Mouse (Mus musculus): Measurements from ENCODE around the gene Slc44a3.
A peak's percentile ranks its signal among the peaks of the same experiment; 100 is the strongest.

Slc44a3 gene

DNA sequence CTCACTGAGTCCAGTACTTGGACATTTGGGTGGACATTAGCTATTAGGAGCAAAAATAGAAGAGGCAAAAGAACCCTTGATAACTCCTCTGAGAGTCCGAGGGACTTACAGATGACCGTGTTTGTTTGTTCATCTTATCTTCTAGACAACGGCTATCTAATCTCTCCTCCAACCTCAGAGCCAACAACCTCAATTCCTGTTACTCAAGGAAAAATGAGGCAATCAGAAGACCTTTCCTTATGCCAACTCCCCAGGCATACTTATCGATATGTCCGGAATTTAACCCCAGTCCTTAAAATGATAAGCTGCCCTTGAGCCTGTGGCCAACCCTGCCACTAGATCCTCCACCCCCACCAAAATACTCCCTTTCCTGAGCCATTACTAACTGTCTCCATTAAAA, 31.5 kb downstream of the Slc44a3 start:
- ATAC-seq (ENCODE audit: low TSS enrichment): no peak

DNA sequence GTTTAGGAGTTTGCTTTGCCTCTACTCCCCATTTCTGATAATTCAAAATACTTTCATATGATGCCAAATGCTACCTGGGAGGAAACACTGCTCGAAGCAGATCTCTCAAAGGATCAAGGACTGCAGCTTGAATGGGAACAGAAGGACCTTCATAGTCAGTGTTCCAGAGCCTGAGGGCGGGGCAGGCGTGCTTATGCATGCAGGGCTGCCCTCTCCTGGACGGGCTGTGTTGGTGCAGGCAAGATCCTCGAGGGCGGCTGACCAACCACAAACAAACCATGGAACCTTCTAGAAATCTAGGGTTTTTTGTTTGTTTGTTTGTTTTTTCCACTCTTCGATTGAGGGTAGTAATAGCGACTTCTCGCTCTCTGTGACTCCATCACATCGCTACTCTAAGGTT, 32.0 kb downstream of the Slc44a3 start:
- ATAC-seq (ENCODE audit: low TSS enrichment): peak; percentile 97

DNA sequence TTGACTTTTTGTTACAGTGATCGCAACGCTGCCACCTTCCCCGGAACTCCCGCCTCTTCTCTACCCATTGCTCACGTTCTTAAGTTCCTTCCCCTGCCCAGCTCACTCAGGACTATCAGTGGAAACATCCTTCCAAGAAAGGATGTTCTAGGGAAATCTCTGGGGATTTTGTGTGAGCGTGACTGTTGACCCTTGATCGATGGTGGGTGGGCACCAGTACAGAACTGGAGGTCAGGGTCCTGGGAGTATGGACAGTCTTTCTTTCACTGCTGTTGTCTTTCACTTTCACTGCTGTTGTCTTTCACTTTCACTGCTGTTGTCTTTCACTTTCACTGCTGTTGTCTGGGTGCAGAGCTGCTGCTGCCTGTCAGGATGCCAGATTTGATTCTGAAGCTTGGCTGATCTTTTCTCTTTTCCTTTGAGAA, 38.2 kb downstream of the Slc44a3 start:
- no peak for ATAC-seq (ENCODE audit: low TSS enrichment)

DNA sequence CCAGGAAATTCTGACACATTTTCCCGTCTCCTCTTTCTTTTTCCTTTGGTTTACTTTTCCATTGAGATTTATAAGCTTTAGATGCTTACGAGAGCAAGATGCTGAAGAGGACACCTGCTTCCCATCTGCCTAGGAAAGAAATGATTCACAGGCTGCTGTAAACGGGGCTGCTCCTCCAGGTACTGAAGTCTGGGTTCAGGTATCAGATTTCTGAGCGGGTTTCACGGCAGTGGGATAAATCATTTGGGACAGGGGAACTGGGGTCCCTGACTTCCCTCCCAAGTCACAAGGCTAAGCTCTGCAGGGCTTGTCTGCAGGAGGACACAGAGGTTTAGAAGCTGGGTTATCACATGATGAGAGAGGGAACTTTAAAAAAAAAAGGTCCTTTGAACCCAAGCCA, 40.2 kb downstream of the Slc44a3 start:
- ATAC-seq (ENCODE audit: low TSS enrichment): no peak

DNA sequence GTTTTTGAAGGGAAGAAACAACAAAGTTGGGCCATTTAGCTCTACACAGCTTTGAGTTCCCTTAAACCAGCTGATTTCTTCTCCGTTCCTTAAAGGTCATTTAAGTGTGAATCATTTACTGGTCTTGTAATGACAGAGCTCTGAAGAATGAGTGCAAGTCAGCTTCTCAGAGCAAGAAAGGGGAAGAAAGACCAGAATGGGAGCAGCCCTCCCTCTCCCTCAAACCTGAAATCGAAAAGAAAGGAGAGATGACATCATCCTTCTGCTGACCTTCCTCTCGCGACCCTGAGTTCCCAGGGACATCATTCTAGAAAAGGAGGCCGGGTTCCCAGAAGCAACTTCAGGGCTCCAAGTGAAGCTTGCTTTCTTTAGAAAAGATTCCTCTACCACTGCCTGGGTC, 41.3 kb downstream of the Slc44a3 start:
- ATAC-seq (ENCODE audit: low TSS enrichment): no peak

DNA sequence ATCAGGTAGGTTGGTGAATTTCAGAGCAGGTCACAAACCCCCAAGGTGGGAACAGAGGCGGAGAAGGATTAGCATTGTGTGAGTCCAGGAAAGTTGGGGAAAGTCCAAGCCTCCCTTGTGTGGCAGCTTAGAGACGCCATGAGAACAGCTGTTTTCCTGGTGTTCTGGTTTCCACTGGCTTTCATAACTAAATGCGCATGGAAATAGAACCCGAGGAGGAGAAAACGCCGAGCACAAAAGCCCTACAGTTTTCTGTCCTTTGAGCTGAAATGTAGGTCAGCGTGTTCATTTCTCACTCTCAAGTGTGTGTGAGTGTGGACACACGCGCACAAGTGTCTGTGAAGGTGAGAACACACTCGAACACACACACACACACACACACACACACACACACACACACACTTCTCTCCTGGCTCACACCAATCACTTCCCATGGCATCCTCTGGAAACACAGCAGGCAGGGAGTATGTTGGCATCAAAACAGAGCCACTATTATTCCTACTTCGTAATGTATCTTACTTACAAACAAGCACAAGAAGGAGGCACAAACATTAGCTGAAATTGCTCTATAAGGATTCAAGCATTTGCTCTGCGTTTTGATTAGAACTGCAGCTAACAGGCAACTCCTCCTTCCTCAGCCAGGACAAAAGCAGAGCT, 42.6 kb downstream of the Slc44a3 start:
- peak; percentile 92 for ATAC-seq (ENCODE audit: low TSS enrichment)

DNA sequence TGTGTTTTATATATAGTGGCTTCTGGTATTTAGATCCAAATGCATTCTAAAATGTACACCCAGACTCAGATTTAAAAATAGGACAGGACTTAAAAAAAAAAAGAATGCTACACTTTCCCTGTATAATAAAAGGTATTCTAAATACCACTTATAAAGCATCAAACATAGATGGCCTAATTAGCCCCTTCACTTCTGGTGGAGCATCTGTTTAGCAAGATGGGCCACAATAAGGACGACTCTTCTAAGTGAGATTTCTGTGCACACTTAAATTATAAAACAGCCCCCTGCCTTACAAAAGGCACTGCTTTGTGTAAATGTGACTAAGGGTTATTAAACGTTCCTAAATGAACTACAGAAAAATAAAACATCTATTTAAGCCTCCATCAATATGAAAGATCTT, 47.0 kb downstream of the Slc44a3 start:
- ATAC-seq (ENCODE audit: low TSS enrichment): no peak

DNA sequence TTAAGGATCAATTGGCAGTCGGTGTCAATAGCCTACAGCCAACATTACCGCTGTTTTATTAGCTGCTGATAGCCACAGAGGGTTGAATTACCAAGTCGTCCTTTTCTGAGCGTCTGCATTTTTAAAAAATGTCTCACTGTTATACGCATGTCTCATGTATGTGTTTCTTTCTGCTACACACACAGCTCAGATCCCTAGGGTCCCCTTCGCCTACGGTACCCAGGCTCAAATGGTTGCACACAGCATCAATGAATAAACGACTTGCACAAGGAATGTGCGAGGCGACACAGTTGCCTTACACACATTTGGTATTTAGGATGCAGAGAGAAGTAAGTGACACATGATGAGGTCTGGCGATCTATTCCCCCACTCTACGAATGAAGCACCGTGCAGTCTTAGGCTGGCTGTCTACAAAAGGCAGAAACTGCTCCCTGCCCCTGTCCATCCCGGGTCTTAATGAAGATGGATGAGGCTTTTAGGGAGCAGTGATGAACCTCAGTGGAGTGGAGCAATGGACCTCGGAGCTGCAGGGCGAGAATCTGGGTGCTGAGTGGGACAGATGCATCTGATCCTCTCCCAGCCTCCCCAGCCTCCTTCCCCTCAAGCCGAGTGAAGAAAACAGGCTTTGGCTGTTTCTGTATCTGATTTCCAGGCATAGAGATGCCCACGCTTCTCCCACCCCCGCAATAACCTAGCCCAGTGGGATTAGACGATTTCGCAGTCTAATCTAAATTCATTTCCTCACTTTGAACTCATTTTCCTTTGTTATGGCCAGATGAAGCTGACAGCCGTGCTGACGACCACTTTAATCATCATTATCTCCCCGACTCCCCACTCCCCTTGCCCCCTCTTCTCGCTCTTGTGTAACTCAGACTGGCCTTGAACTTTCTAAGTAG, 48.7 kb downstream of the Slc44a3 start:
- ATAC-seq (ENCODE audit: low TSS enrichment): peak; percentile 69

DNA sequence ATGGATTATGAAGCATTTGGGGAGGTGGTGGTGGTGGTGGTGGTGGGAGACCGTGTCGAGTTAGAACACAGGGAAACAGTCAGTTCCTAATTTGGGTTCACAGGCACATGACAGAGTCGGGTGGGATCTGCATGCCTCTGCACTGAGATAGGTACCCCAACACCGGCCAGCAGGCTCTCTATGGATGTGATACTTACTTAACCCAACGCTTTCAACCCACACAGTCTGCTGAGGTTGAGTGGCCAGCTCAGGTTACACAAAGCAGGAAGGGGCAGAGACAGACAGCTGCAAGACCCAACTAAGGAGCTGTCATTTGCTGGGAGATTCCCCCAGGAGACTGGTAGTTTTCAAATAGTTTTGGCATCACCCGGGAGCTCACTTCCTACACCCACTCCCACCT, 50.6 kb downstream of the Slc44a3 start:
- 0 out of 2 replicates have a peak, but pooled peaks have one; percentile 15 for ATAC-seq (ENCODE audit: low TSS enrichment)

DNA sequence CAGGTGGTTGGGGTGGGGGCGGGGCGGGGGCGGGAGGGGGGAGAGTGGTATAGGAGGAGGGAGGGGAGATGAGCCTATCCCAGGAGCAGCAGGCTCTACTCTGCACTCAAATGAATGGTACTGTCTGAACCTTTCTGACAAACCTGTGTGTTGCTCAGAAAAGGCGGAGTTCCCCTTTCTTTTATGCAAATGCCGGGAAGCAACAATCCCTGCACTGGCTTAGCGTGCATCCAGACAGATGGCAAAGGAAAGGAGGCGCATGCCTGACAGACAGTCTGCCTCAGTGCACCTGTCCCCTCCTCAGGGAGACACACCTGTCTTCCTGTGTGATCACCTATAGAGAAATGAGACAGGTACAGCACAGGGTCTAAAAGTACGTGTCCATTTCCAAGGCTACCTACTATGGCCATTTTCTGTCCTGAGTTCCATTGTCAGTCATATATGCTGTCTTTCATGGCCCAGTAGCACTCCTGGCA, 51.2 kb downstream of the Slc44a3 start:
- no peak for ATAC-seq (ENCODE audit: low TSS enrichment)

DNA sequence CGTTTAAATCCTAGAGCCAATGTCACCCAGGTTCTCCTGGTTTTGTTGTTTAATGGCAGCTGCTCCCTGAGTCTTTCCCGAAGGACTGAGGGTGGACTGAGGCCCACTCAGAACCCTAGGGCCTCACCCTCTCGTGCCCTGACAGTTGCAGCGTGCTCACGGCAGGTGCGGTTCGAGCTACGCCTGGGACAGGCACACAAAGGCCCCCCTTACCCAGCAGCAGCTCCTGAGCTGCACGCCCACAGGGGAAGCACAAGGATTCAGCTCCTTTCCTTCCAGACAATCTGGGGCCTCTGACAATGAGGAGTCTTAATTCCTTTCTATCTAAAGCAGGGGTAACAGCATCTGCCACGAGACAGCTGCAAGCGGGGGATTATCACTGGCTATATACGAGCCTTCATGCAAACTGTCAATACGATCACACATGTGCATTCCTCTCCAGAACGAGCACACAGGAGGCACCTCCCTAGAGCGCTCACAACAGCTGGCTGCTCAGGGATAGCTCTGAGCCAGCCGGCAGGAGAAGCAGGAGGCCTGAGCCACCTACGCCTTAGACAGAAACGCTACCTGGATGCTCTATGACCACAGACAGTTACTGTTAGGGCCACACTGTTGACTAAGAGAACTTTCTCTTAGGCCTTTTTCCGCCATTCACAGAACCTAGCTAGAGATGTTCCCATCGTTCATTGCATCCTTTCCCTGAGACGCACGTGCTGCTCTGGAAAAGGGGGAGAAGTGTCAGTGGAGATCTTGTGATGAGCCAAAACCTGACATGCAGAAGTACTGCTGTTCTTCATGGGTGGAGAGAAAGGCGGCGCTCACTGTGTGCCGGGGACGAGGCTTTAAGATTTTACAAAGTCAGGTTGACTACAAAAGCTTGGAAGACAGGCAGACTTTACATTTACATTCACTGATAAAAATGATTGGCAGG, 51.9 kb downstream of the Slc44a3 start:
- peak; percentile 18; the same call in 1 of the 2 replicates for ATAC-seq (ENCODE audit: low TSS enrichment)

DNA sequence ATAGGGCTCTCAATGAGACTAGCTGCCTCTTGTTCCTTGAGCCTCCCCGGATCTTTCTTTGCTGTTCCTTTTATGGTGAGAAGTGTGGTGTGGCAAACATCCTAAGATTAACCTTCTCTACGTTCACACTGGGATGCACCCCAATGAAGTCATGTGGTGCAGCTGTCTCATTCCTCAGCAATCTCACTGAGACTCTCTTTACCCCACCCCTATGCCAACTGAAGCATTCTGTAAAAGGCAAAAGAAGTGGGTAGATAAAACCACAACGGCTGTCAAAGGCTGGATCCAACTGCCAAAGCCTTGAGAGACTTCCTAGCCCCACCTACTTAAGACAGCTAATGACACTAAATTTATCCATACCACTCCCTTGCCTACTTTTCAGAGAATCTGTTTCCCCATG, 57.5 kb downstream of the Slc44a3 start:
- ATAC-seq (ENCODE audit: low TSS enrichment): no peak

DNA sequence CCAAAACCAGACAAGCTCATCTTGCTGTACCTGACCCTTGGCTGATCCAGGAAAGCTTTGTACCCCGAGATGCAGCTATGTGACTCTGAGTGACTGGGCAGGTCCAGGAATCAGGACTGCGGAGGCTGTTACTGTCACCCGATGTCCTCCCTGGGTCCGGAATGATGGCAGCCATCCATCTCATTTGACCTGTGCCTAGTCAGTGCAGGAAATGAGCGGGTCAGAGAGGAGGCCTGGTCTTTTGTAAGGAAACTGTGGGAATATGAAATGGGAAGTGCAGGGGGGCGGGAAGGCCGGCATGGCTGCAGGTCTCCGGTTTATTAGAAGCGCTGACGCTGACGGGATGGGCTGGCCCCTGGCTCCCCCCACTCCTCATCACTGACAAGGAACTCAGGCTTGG, 60.5 kb downstream of the Slc44a3 start:
- ATAC-seq (ENCODE audit: low TSS enrichment): no peak

DNA sequence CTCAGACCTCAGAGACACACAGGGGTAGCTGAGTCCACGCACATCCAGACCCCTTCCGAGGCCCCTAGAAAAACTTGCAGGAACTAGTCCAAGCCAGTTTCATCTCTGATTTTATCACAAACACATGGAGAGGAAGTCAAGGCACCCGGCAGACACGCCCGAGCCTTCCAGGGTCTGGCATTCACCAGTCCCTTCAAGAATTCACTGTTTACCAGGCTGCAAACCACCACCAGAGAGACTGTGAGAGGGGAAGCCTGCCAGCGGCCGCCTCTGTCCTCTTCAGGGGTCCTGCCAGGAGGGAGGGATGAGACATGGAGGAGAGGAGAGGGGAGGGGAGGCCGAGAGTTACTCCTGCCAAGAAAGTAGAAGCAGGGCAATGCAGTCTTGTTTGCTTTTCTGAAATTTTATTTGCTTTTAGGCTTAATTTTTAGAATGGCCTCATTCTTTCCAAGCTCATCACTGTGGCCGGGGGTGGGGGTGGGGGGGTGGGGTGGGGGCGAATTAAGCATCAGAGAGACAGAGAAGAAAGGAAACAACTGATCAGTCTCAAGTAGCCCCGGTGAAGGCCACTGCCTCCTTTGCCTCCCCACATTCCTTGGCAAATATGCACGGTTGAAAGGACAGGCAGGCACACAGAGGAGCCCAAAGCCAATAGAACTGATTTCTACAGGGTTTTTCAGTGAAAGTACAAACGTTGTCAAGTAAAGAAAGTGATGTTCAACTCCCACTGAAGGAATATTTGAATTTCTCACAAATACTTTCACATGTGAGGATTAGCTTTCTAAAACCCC, 62.8 kb downstream of the Slc44a3 start:
- no peak; the same call in 1 of the 2 replicates for ATAC-seq (ENCODE audit: low TSS enrichment)

DNA sequence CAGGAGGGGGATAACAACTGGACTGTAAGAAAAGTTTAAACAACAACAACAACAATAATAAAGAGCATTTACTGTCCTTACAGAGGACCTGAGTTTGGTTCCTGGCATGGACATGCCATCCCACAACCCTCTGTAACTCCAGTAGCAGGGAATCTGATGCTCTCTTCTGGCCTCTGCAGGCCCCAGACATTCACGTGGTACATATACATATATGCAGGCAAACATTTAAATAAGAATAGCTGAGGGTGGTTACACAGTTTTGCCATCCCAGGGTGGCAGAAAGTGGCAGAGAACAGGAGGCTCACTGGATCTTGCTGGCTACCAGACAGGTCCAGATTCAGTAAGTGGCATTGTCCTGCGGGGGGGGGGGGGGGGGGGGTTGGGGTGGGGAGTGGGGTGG, 64.1 kb downstream of the Slc44a3 start:
- ATAC-seq (ENCODE audit: low TSS enrichment): no peak

DNA sequence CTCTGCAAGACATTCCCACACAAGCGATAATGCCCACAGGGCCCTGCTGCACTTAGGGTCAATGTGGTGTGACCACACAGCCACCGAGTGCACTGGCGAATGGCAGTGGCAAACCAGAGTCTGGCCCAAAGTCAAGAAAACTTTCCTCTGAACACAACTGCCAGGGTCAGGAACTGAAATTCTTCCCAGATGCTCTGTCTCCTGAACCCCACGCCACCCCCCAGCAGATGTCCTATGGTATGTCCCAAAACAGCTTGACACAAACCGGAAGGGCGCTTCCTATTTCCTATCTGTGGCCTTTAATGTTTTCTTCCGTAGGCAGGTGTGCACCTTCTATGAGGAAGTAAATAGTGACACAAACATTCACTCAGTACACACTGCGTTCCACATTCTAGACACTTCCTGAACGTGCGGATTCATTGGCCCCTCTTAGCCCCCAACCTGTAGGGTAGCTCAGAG, 65.1 kb downstream of the Slc44a3 start:
- no peak for ATAC-seq (ENCODE audit: low TSS enrichment)

DNA sequence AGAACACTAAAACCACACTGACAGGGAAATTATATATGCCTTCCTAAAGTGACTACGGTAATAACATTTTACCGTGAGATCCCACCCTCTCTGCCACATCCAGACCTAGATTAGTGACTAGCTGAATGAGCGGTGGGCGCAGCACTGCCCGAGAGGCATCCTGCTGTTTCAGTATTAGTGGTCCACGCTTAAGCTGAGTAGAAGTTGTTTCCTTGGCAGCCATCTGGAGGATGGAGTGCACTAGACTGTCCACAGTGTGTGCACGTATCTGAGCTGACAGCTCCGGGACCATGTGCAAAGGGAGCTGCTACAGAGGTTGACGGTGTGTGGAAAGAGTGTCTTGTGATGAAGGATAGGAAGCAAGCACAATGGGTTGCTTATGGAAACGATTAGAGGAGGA, 66.4 kb downstream of the Slc44a3 start:
- no peak for ATAC-seq (ENCODE audit: low TSS enrichment)

DNA sequence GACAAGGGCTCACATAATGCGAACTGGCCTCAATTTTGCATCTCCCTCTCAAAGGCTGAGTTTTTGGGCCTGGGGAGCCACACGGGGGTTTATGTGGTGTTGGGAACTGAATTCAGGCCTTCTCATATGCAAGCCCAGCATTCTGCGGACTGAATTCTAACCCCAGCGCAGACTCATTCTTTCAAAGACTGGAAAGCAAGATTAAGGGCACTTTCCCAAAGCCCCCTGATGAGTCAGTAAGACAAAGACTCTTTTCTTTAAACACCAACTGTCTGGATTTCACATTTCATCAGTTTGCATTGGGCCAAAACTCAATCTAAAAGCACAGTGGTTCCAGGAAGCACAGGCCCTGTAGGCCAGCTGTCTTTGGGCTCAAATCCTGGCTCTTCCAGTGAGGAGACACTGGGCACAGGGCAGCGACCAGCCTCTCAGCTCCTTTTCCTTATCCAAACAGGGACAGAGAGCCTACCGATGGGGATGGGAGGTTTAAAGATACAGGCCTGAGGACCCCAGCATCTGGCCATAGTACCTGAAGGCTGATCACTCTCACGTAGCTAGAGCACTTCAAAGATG, 67.4 kb downstream of the Slc44a3 start:
- ATAC-seq (ENCODE audit: low TSS enrichment): no peak

DNA sequence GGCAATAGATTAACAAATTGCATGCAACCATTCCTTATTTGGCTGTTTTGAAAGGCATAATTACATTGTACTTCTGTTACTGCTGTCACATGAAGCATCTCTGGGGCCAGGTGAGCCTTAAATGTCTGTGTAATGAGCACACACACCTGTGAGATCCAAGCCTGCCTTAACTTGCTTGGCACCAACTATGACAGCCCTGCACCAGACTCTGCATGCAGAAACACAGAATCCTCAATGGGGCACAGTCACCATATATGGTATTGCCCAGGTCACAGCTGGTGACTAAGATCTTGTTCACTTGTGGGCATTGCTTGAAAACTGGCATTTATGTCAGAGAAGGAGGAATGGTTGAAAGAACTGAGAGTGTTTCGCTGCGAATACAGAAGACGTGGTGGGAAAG, 69.4 kb downstream of the Slc44a3 start:
- ATAC-seq (ENCODE audit: low TSS enrichment): no peak

DNA sequence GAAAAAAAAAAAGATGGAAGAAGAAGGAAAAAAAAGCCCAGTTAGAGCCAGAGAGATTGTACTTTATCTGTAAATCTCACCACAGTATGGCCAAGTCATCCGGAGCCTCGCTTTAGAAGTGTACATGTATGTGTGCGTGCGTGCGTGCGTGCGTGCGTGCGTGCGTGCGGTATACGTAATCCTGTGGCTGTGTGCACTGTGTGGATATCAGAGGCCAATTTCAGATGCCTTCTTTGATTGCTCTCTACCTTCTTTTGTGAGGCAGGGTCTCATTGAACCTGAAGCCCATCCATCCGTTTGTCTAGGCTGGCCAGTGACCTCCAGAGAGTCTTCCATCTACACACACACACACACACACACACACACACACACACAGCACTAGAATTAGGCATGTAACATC, 70.7 kb downstream of the Slc44a3 start:
- no peak for ATAC-seq (ENCODE audit: low TSS enrichment)

All from frontal cortex, adult (tissue).